Mouse (Mus musculus) cortical plate, adult 2 months (tissue): ENCODE results near the gene Myl12a. TPM values are rescaled to one million over a fixed set of nuclear protein-coding genes. Genes with fewer than 3 reads are reported as not detected.

Experiments used
- H3K27ac ChIP-seq: fragments of 200-500 bp; 2 replicates; pipeline ENCODE4 v1.5.1; 2012; ENCODE audit warnings: low read length, control low read depth, inconsistent platforms; ENCODE audit not compliant: insufficient read depth
- H3K4me1 ChIP-seq: fragments of 200-500 bp; 2 replicates; pipeline ENCODE4 v1.6.1; 2011; ENCODE audit warnings: low read length; ENCODE audit not compliant: control insufficient read depth, insufficient read depth
- H3K4me3 ChIP-seq: fragments of 200-500 bp; 2 replicates; pipeline ENCODE4 v1.5.1; 2011; ENCODE audit warnings: mild to moderate bottlenecking, low read length, control low read depth; ENCODE audit not compliant: insufficient read depth
- CTCF ChIP-seq: fragments of 200-500 bp; IDR thresholded peaks from 2 replicates; pipeline ENCODE4 v1.5.1; 2011; ENCODE audit warnings: mild to moderate bottlenecking, control low read depth, low read length; ENCODE audit not compliant: insufficient read depth; ENCODE audit errors: extremely low read depth
- POLR2A ChIP-seq: fragments of 200-500 bp; IDR thresholded peaks from 2 replicates; pipeline ENCODE4 v1.6.1; 2011; ENCODE audit warnings: mild to moderate bottlenecking, low read length, control low read depth; ENCODE audit not compliant: insufficient read depth; ENCODE audit errors: extremely low read depth
- polyA plus RNA-seq: library from polyadenylated mRNA; depleted of rRNA; stranded (reverse); fragments of >200 nt; gene quantifications from 2 replicates; pipeline ENCODE4 v1.2.3, GENCODE M21; 2012

The Myl12a gene
- polyA plus RNA-seq, 1 experiment: 47.1 TPM

DNA sequence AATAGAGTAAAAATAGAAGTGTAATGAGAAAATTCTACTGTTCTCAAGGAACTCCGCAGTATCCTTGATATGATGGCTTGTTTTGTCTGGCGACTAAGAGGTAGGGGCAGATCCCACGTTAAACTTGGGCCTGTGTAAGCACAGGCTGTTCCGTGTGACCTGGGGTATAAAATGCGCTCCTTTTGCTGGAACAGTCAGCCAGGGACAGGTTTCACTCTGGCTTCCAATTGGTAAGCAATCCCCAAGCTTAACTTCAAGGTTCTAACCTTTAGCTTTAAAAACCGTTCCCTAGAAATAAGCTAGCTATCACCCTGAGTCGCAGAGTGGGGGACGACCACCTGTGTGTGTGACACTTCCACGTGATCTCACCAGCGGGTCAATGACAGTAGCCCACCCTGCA lies 30.0 kb upstream of the Myl12a start:
- Histone ChIP-seq H3K4me1 (no peaks in the 10 kb centered on the region), H3K27ac (no peak overlapping the region), H3K4me3 (no peak overlapping the region)
- TF ChIP-seq CTCF (no peak), POLR2A (no peak)

DNA sequence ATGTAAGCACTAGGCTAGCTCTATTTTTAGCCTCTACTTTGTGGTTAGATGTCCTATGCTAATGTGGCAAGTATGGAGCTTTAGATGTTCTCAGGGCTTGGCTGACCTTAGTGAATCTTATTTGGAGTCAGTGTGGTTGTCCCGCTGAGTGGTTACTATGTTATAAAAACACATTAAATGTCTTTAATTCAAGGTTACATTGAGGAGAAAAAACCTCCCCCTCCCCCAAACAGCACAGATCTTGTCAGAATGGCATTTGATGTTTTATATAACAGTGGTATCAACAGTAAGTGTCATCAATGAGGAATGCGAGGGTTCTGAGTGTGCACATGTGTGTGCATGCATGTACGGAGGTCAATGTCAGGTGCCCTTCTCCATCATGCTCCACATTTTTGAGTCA lies 24.5 kb upstream of the Myl12a start:
- no peak overlapping the region for H3K27ac ChIP-seq
- TF ChIP-seq POLR2A (no peak), CTCF (no peak)
- H3K4me1 ChIP-seq: no peaks in the 10 kb centered on the region
- H3K4me3 ChIP-seq: no peak overlapping the region

DNA sequence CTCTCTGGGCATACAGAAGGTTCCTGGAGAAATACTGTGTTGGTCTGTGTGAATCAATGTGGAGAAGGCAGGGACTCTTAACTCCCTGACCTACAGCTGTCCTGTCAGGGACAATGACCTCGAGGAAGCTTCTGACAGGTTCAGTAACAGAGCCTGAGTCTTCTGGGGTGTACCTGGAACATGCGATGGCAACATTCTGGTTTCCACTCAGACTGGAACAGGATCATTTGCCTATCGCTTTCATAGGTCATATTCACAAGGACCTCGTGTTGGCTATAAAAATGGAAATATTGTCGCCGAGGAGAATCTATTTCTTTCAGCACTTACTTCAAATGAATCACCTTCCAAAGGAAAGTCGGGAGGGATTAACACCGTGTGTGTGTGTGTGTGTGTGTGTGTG lies 23.2 kb upstream of the Myl12a start:
- TF ChIP-seq POLR2A (no peak), CTCF (no peak)
- no peak overlapping the region for H3K4me3 ChIP-seq
- H3K27ac ChIP-seq: no peak overlapping the region
- no peaks in the 10 kb centered on the region for H3K4me1 ChIP-seq

DNA sequence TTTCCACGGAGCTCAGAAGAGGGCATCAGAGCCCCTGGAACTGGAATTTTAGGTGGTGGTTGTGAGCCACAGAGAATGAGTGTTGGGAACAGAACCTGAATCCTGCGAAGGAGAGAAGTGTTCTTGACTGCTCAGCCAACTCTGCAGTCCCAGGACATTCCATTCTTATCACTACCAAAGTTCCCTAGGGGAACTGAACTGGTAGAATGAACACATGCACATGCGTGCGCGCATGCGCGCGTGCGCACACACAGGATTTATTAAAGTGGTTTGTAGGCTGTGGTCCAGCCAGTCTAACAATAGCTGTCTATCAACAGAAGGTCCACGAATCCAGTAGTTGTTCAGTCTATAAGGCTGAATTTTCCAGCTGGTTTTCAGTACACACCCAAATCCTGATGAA lies 21.4 kb upstream of the Myl12a start:
- no peak overlapping the region for H3K27ac ChIP-seq

DNA sequence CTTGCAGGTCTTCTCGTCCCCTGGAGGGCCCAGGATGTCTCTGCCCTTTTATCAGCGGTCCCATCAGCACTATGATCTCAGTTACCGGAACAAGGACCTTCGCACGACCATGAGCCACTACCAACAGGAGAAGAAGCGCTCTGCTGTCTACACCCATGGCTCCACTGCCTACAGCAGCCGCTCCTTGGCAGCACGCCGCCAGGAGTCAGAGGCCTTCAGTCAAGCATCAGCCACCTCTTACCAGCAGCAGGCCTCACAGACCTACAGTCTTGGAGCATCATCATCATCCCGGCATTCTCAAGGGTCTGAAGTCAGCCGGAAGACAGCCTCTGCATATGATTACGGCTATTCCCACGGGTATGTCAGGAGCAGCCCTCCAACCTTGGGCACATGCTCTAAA lies 20.2 kb upstream of the Myl12a start:
- H3K4me3 ChIP-seq: no peak overlapping the region
- H3K27ac ChIP-seq: no peak overlapping the region
- H3K4me1 ChIP-seq: no peaks in the 10 kb centered on the region
- TF ChIP-seq CTCF (no peak), POLR2A (no peak)

More for the DNA sequence above, 21.4 kb upstream of the Myl12a start:
- H3K4me3 ChIP-seq: no peak overlapping the region
- TF ChIP-seq CTCF: no peak
- TF ChIP-seq POLR2A: no peak
- no peaks in the 10 kb centered on the region for H3K4me1 ChIP-seq

DNA sequence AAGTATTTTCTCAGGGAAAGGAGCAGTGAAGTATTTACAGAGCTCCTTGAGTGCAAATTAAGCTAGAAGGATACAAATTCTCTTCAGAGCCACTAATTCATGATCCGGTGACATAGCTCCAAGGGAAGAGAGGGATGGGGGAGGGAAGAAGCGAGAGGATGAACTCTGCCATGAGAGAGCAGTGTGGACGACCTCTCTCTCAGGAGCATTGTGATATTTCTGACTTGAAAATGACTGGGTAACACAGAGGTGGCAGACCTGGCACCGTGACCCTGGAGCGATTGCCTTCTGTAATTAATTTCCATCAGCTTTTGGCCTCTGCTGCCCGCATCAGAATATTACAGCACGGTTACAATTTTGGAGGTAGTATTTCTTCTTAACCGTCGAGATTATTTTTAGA lies 17.2 kb upstream of the Myl12a start:
- TF ChIP-seq POLR2A (no peak), CTCF (no peak)
- Histone ChIP-seq H3K4me3 (no peak overlapping the region), H3K27ac (no peak overlapping the region), H3K4me1 (no peaks in the 10 kb centered on the region)

DNA sequence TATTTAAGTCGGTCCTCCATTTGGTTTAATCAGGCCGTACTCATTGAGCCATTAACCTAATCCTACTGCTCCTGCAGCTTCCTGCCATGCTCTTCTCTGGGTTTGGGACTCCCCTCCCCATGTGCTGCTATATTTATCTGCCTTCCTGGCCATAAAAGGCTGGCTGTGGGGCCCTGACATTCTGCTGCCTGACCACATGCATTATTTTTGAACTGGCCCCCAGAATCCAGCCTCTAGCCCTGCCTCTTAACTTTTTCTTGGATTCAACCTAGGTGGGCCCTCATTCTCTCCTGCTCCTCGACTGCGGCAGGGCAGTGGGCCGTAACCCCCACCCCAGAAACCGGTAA lies 16.6 kb upstream of the Myl12a start:
- H3K4me1 ChIP-seq: no peaks in the 10 kb centered on the region
- TF ChIP-seq POLR2A (no peak), CTCF (no peak)
- H3K27ac ChIP-seq: no peak overlapping the region
- no peak overlapping the region for H3K4me3 ChIP-seq

DNA sequence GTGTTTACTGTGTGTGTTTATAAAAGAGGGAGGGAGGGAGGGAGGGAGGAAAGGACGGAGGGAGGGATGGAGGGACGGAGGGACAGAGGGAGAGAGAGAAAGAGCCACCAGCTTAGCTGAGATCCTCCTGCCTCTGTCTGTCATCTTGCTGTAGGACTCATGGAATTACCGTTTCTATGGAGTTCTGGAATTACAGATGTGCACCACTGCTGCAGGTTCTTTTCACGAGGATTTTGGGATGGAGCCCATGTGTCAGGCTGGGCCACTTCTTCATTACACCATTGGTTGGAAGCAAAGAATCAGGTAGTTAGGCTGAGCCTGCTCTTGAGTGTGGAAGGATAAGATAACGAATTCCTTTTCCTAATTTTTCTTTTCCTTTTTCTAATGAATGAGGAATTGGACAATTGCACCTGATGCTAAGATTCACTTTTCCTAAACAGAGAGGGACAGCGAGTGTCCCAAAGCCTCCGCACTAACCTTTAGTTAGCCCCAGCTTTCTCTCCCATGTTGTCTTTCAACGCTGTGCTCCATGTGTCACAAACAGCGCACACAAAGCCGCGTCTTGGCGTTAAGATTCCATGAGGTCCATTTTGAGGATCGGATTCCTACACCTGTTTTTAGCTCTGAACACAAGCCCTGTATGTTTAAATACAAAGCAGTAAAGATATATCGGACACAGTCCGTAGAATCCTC lies 16.1 kb upstream of the Myl12a start:
- no peak for TF ChIP-seq CTCF
- TF ChIP-seq POLR2A: no peak
- H3K4me3 ChIP-seq: no peak overlapping the region
- no peaks in the 10 kb centered on the region for H3K4me1 ChIP-seq
- H3K27ac ChIP-seq: no peak overlapping the region

DNA sequence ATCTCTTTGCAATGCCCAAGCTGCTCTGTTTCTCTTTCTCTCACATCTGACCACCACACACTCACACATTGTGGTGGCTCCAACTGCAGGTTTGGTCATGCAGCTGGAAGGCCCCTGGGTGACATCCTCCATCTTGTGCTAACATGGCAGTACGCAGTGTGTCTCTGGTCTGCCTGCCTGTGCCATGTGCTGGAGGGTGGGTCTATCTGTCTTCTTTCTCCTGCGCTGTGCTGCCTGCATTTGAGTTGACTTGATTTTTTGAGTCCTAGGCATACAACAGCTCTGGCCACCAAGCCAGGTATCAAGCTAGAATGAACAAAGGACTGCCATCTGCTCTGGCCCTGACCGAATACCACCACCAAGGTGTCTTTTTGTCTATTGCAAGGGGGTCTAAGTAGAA lies 15.5 kb upstream of the Myl12a start:
- TF ChIP-seq POLR2A: no peak
- TF ChIP-seq CTCF: no peak
- no peaks in the 10 kb centered on the region for H3K4me1 ChIP-seq
- H3K4me3 ChIP-seq: no peak overlapping the region
- H3K27ac ChIP-seq: no peak overlapping the region

DNA sequence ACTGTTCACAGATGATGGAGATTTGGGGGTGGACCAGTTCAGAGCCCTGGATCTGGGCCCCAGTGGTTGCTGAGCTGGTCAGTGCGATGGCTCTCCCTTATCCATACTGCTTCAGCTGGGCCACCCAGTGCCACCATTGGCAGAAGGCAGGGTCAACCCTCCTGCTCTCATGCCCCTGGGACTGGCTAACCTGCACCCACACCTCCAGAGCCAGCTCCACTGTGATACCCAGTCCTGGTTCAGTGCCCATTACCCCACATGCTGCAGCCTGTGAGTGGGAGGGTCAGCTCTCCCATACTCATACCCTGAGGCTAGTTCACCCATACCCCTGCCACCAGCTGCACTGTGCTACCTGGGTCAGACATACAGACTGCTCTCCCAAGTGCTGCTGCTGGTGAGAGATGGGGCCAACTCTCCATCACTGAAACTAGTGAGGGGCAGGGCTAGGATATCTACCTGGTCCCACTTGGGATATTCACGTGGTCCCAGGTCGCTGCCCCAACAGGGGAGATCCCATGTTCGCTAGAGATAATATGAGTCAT lies 14.8 kb upstream of the Myl12a start:
- TF ChIP-seq CTCF: no peak
- TF ChIP-seq POLR2A: no peak
- H3K4me3 ChIP-seq: no peak overlapping the region
- no peak overlapping the region for H3K27ac ChIP-seq
- no peaks in the 10 kb centered on the region for H3K4me1 ChIP-seq
